Mouse (Mus musculus): ENCODE results near the gene Gng7.

- TF ChIP-seq CTCF (IDR thresholded peaks at IDR 0.05; ENCODE audit: borderline replicate concordance, control insufficient read depth, extremely low read depth, insufficient read depth, low read length, poor library complexity) (no peak), POLR2A (IDR thresholded peaks at IDR 0.05; ENCODE audit: control insufficient read depth, extremely low read depth, insufficient read depth, low read length, poor library complexity) (no peak)
These were observed at the start of gene Gng7 for GRCm38 (mm10) chr10:81014393-81015384.
